Mouse (Mus musculus) kidney, adult 18-20 months (tissue): ENCODE data around the gene Pgm2l1.

Experiments used
- DNase-seq: peaks from one replicate; pipeline ENCODE4 v3.0.0; 2021

The Pgm2l1 gene

GRCm38 (mm10) chr7:100227158-100227875 is at the start of gene Pgm2l1:
Gene Pgm2l1 (plus strand): TSS chr7:100227394.
- peak; percentile 99 for DNase-seq

- peak; percentile 56 for DNase-seq
Observed at GRCm38 (mm10) chr7:100178016-100178890, 48.9 kb upstream of the Pgm2l1 start.

- DNase-seq, result peak; percentile 12
Observed at GRCm38 (mm10) chr7:100178891-100179233, 48.3 kb upstream of the Pgm2l1 start.

GRCm38 (mm10) chr7:100179394-100179793 is 47.8 kb upstream of the Pgm2l1 start:
- no peak for DNase-seq

GRCm38 (mm10) chr7:100179836-100180407 is 47.3 kb upstream of the Pgm2l1 start:
- DNase-seq, result no peak

- DNase-seq, result no peak
Observed at GRCm38 (mm10) chr7:100181176-100181575, 46.0 kb upstream of the Pgm2l1 start.

GRCm38 (mm10) chr7:100181614-100182013 is 45.6 kb upstream of the Pgm2l1 start:
- no peak for DNase-seq

GRCm38 (mm10) chr7:100182388-100182787 is 44.8 kb upstream of the Pgm2l1 start:
- no peak for DNase-seq

- peak; percentile 39 for DNase-seq
Observed at GRCm38 (mm10) chr7:100187601-100188000, 39.6 kb upstream of the Pgm2l1 start.

- DNase-seq, result no peak
Observed at GRCm38 (mm10) chr7:100190167-100190566, 37.0 kb upstream of the Pgm2l1 start.

GRCm38 (mm10) chr7:100190778-100191177 is 36.4 kb upstream of the Pgm2l1 start:
- DNase-seq, result peak; percentile 59

- no peak for DNase-seq
Observed at GRCm38 (mm10) chr7:100201191-100201590, 26.0 kb upstream of the Pgm2l1 start.

GRCm38 (mm10) chr7:100203616-100204015 is 23.6 kb upstream of the Pgm2l1 start:
- DNase-seq, result no peak

- no peak for DNase-seq
Observed at GRCm38 (mm10) chr7:100204871-100205270, 22.3 kb upstream of the Pgm2l1 start.

- no peak for DNase-seq
Observed at GRCm38 (mm10) chr7:100206144-100206543, 21.1 kb upstream of the Pgm2l1 start.

GRCm38 (mm10) chr7:100207886-100208285 is 19.3 kb upstream of the Pgm2l1 start:
- no peak for DNase-seq

GRCm38 (mm10) chr7:100214310-100214709 is 12.9 kb upstream of the Pgm2l1 start:
- DNase-seq, result no peak

- no peak for DNase-seq
Observed at GRCm38 (mm10) chr7:100215116-100215732, 12.0 kb upstream of the Pgm2l1 start.

GRCm38 (mm10) chr7:100215976-100216375 is 11.2 kb upstream of the Pgm2l1 start:
- DNase-seq, result no peak

GRCm38 (mm10) chr7:100216601-100217565 is 10.3 kb upstream of the Pgm2l1 start:
- DNase-seq, result no peak

- DNase-seq, result no peak
Observed at GRCm38 (mm10) chr7:100227896-100228525, 817 bp downstream of the Pgm2l1 start.

- DNase-seq, result no peak
Observed at GRCm38 (mm10) chr7:100228957-100229356, 1.8 kb downstream of the Pgm2l1 start.
